Mouse (Mus musculus) limb, embryonic 13.5 days (tissue): ENCODE results near the gene Sh2b1. TPM values are rescaled to one million over a fixed set of nuclear protein-coding genes. Genes with fewer than 3 reads are reported as not detected.
A peak's percentile ranks its signal among the peaks of the same experiment; 100 is the strongest.

Source experiments
- ATAC-seq: fragments of 200-750 bp; cut with Nextera tagmentation; 2 replicates; pipeline ENCODE4 v1.8.0; 2017; ENCODE audit warnings: low read depth, moderate number of reproducible peaks, moderate TSS enrichment; ENCODE audit not compliant: low FRiP score
- H3K27ac ChIP-seq: fragments of 300-500 bp; sonication (generic); 2 replicates; pipeline ENCODE4 v1.5.1; 2015; ENCODE audit warnings: inconsistent platforms, mild to moderate bottlenecking, moderate library complexity
- H3K27me3 ChIP-seq: fragments of 300-500 bp; sonication (generic); 2 replicates; pipeline ENCODE4 v1.6.1; 2015; ENCODE audit warnings: mild to moderate bottlenecking, inconsistent platforms
- H3K36me3 ChIP-seq: fragments of 300-500 bp; sonication (generic); 2 replicates; pipeline ENCODE4 v1.6.1; 2015; ENCODE audit warnings: inconsistent platforms, mild to moderate bottlenecking, moderate library complexity
- H3K4me1 ChIP-seq: fragments of 300-500 bp; sonication (generic); 2 replicates; pipeline ENCODE4 v1.6.1; 2015; ENCODE audit warnings: inconsistent platforms
- H3K4me2 ChIP-seq: fragments of 300-500 bp; sonication (generic); replicated peaks from 2 replicates; pipeline ENCODE4 v1.6.1; 2015; ENCODE audit warnings: inconsistent platforms, mild to moderate bottlenecking, moderate library complexity
- H3K4me3 ChIP-seq: fragments of 300-500 bp; sonication (generic); 2 replicates; pipeline ENCODE4 v1.5.1; 2015; ENCODE audit warnings: moderate library complexity, mild to moderate bottlenecking, inconsistent platforms
- H3K9ac ChIP-seq: fragments of 300-500 bp; sonication (generic); 2 replicates; pipeline ENCODE4 v1.6.1; 2015; ENCODE audit warnings: mild to moderate bottlenecking, inconsistent platforms
- H3K9me3 ChIP-seq: fragments of 300-500 bp; sonication (generic); 2 replicates; pipeline ENCODE4 v1.6.1; 2016; ENCODE audit warnings: inconsistent platforms
- WGBS: fragments of 180-500 bp; shearing (Covaris S2); methylation state at CpG from one replicate; pipeline ENCODE4 v1.1.7; 2015; 5-methylcytosine and 5-hydroxymethylcytosine counted together
- polyA plus RNA-seq: library from polyadenylated mRNA; unstranded; fragments of >200 nt; fragmentation: Nextera tagmentation; extraction: Ambion mirVana; gene quantifications from 2 replicates; pipeline ENCODE4 v1.2.1, GENCODE M21; 2015

Gene Sh2b1
- polyA plus RNA-seq, 1 experiment from 2014 or later, result 61.4 TPM

DNA sequence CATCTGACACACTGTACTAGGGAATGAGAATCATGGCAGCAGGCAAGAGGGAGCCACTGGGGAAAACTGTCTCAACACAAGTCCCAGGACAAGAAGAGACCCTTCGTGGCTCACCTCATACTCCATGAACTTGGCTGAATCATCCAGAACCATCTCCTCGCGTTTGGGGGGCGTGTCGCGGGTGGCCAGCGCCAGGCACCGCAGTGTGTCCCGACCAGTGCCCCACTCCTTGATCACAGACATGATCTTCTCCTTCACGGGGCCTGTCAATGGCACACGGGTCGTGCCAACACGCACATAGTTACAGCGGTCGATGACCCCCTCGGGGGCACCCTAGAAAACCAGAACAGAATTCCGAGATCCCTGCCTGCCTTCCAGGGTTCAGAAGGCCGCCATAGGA, 25.2 kb downstream of the Sh2b1 start:
- 88% methylated on average over 18 of the region's 18 CpGs for WGBS
- Histone ChIP-seq H3K4me3 (no peak overlapping the region), H3K27me3 (no peaks in the 10 kb centered on the region), H3K4me2 (no peak overlapping the region), H3K9ac (no peak overlapping the region), H3K27ac (no peak overlapping the region), H3K36me3 (peaks cover 38% of the 10 kb centered on the region), H3K9me3 (no peaks in the 10 kb centered on the region), H3K4me1 (no peaks in the 10 kb centered on the region)
- ATAC-seq, result no peak

GRCm38 (mm10) chr7:126448481-126448880, 26.7 kb downstream of the Sh2b1 start:
- no peaks in the 10 kb centered on the region for H3K4me1 ChIP-seq
- no peak overlapping the region; the same call in 1 of the 2 replicates for H3K9ac ChIP-seq
- H3K36me3 ChIP-seq, result peaks cover 50% of the 10 kb centered on the region
- ATAC-seq, result no peak
- no peak overlapping the region for H3K4me2 ChIP-seq
- H3K27ac ChIP-seq, result no peak overlapping the region
- H3K27me3 ChIP-seq, result no peaks in the 10 kb centered on the region
- no peak overlapping the region for H3K4me3 ChIP-seq
- 92% methylated on average over 19 of the region's 19 CpGs for WGBS
- no peaks in the 10 kb centered on the region for H3K9me3 ChIP-seq

DNA sequence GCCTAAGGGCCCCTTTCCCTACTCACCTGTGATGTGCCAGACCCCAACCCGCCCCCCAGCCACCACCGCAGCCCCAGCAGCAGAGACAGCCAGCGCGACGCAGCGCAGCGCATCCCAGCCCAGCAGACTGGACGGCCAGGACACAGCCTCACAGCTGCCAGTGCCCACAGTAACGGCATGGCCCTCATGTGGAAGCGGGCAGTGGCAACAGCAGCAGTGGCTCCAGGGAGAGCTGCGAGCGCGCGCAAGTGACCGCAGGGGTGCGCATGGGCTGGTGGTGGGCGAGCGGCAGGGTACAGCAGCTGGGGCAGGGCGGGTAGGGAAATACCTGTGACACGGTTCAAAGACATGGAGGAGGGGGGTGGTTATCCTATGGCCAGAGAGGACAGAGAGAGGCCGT, 29.0 kb downstream of the Sh2b1 start:
- Histone ChIP-seq H3K9me3 (no peaks in the 10 kb centered on the region), H3K4me1 (no peaks in the 10 kb centered on the region), H3K27me3 (no peaks in the 10 kb centered on the region), H3K9ac (no peak overlapping the region), H3K27ac (no peak overlapping the region), H3K4me2 (no peak overlapping the region), H3K36me3 (peaks cover 66% of the 10 kb centered on the region), H3K4me3 (no peak overlapping the region)
- ATAC-seq, result no peak
- WGBS, result 92% methylated on average over 21 of the region's 21 CpGs

DNA sequence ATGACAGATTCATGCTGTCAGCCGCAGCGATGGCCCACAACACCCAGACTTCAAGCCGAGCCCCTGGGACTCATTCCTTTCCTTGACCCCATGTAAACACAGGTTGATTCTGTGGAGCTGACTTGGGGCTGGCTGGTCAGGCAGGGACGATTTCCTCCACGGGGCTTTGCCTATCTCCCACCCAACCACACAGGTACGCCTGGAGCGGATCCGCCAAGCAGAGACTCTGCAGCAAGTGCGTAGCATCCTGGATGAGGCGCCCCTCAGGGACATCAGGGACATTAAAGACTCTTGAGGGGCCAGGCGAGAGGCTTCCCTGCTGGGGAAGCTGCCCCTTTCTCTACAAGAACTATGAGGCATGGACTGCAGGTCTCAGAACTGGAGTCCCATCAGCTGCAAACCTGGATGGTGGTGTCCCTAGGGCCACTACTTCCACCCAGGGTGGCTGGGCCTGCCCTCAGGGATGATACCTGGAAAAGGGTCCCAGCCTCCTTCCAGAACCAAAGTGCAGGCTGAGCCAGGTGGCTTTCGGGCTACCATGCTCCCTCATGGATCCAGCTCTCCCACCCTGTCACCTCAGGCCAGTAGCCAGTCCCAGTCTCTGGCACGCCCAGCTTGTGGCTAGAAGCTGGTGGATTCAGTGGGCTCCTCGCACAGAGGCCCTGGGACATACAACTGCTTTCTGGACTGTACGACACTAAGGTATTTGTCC, 30.0 kb downstream of the Sh2b1 start:
- 95% methylated on average over 15 of the region's 15 CpGs for WGBS
- Histone ChIP-seq H3K4me1 (no peaks in the 10 kb centered on the region), H3K36me3 (peaks cover 70% of the 10 kb centered on the region)

GRCm38 (mm10) chr7:126444536-126444935, 30.7 kb downstream of the Sh2b1 start:
- Histone ChIP-seq H3K9me3 (no peaks in the 10 kb centered on the region), H3K27me3 (no peaks in the 10 kb centered on the region), H3K9ac (no peak overlapping the region), H3K27ac (no peak overlapping the region), H3K4me1 (no peaks in the 10 kb centered on the region), H3K4me2 (no peak overlapping the region), H3K36me3 (peaks cover 73% of the 10 kb centered on the region), H3K4me3 (no peak overlapping the region)
- ATAC-seq, result no peak
- 91% methylated on average over 9 of the region's 9 CpGs for WGBS

More for the DNA sequence above, 30.0 kb downstream of the Sh2b1 start:
- Histone ChIP-seq H3K9ac (0 out of 2 replicates have a peak overlapping the region, but pooled peaks have one; percentile 13), H3K4me2 (no peak overlapping the region), H3K27ac (no peak overlapping the region), H3K27me3 (no peaks in the 10 kb centered on the region), H3K4me3 (no peak overlapping the region), H3K9me3 (no peaks in the 10 kb centered on the region)
- no peak for ATAC-seq

DNA sequence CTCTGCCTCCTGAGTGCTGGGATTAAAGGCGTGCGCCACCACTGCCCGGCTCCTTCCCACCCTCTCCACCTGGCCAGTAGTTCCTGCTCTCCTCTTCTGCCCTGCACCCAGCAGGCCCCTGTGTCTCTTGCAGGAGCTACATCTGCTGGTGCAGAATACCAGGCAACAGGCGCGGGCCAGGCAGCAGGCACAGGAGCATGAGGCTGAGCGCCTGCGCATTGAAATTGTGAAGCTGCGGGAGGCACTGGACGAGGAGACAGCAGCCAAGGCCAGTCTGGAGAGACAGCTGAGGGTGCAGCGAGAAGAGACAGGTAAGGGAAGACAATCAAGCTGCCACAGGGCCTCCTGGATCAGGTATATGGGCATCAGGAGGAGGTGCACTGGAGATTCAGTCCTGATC, 31.2 kb downstream of the Sh2b1 start:
- 90% methylated on average over 10 of the region's 10 CpGs for WGBS
- Histone ChIP-seq H3K4me1 (no peaks in the 10 kb centered on the region), H3K27me3 (no peaks in the 10 kb centered on the region), H3K9ac (no peak overlapping the region), H3K27ac (no peak overlapping the region), H3K36me3 (peaks cover 74% of the 10 kb centered on the region), H3K4me3 (no peak overlapping the region), H3K9me3 (no peaks in the 10 kb centered on the region), H3K4me2 (no peak overlapping the region)
- no peak for ATAC-seq

DNA sequence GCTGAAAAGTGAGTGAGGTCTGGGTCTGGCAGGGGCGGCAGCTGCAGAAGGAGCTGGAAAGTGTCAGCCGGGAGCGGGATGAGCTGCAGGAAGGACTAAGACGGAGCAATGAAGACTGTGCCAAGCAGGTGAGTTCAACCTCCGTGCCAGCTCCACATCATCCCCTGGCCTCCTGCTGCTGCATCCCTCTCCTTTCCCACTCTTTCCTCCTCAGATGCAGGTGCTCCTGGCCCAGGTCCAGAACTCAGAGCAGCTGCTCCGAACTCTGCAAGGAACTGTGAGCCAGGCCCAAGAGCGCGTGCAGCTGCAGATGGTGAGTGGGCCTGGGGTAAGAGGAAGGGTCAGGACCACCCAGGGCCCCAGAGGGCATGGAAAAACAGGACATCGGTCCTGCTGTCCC, 35.1 kb downstream of the Sh2b1 start:
- Histone ChIP-seq H3K9me3 (no peaks in the 10 kb centered on the region), H3K27me3 (no peaks in the 10 kb centered on the region), H3K4me1 (no peaks in the 10 kb centered on the region), H3K27ac (no peak overlapping the region), H3K9ac (0 out of 2 replicates have a peak overlapping the region, but pooled peaks have one; percentile 13), H3K4me3 (no peak overlapping the region), H3K36me3 (peaks cover 56% of the 10 kb centered on the region), H3K4me2 (no peak overlapping the region)
- 70% methylated on average over 8 of the region's 9 CpGs for WGBS
- ATAC-seq, result no peak

- Histone ChIP-seq H3K27ac (no peak overlapping the region), H3K4me2 (no peak overlapping the region), H3K4me3 (no peak overlapping the region), H3K4me1 (no peaks in the 10 kb centered on the region), H3K36me3 (peaks cover 55% of the 10 kb centered on the region), H3K9me3 (no peaks in the 10 kb centered on the region), H3K27me3 (no peaks in the 10 kb centered on the region), H3K9ac (no peak overlapping the region)
- 21% methylated on average over 8 of the region's 8 CpGs for WGBS
- no peak; the same call in 1 of the 2 replicates for ATAC-seq
Measured at GRCm38 (mm10) chr7:126436851-126437250, 38.4 kb downstream of the Sh2b1 start.

DNA sequence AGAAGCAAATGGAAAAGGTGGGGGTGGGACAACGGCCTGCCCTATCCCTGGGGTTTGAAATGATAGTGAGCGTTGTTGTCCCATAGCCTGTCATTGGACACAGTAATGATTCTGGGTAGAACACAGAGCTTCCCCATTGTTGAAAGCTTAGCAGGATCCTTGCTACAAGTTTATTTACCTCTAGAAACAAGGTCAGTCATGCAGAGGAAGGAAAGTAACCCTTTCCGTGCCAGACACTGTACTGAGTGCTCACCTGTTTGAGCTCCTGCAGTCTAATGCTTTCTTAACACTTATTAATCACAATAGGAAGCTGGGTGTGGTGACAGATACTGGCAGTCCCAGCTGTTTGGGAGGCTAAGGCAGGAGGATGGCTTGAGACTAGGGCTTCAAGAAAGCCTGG, 39.4 kb downstream of the Sh2b1 start:
- Histone ChIP-seq H3K9ac (no peak overlapping the region), H3K4me2 (no peak overlapping the region), H3K27ac (no peak overlapping the region), H3K27me3 (no peaks in the 10 kb centered on the region), H3K36me3 (peaks cover 54% of the 10 kb centered on the region), H3K9me3 (no peaks in the 10 kb centered on the region), H3K4me3 (no peak overlapping the region), H3K4me1 (no peaks in the 10 kb centered on the region)
- WGBS, result 81% methylated on average over 3 of the region's 3 CpGs
- ATAC-seq, result no peak

- Histone ChIP-seq H3K9me3 (no peaks in the 10 kb centered on the region), H3K27ac (no peak overlapping the region), H3K9ac (no peak overlapping the region), H3K27me3 (no peaks in the 10 kb centered on the region), H3K36me3 (peaks cover 46% of the 10 kb centered on the region), H3K4me3 (no peak overlapping the region), H3K4me2 (no peak overlapping the region), H3K4me1 (peaks cover 4% of the 10 kb centered on the region)
- ATAC-seq, result no peak
- WGBS, result 89% methylated on average over 7 of the region's 7 CpGs
Measured at GRCm38 (mm10) chr7:126434726-126435125, 40.5 kb downstream of the Sh2b1 start.

- Histone ChIP-seq H3K27me3 (no peaks in the 10 kb centered on the region), H3K9ac (peak overlapping the region; percentile 90; the same call in 1 of the 2 replicates), H3K27ac (no peak overlapping the region), H3K9me3 (no peaks in the 10 kb centered on the region), H3K36me3 (peaks cover 27% of the 10 kb centered on the region), H3K4me2 (peak overlapping the region; percentile 71; the same call in 1 of the 2 replicates), H3K4me1 (peaks cover 15% of the 10 kb centered on the region), H3K4me3 (0 out of 2 replicates have a peak overlapping the region, but pooled peaks have one; percentile 67)
- no peak for ATAC-seq
Measured at GRCm38 (mm10) chr7:126430167-126430566, 45.1 kb downstream of the Sh2b1 start.

DNA sequence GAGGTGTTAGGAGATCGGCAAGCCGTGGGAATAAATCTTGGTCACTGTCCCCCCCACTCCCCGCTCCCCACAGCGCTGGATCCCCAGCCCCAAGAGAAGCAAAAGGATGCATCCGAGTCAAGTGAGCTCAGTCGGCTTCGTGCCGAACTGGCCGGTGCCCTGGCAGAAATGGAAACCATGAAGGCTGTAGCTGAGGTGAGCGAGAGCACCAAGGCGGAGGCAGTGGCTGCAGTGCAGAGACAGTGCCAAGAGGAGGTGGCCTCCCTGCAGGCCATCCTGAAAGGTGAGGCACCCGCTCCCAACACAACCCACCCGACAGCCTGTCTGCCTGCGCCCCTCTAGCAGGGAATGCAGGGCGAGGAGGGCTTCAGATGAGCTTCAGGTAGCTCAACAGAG, 45.7 kb downstream of the Sh2b1 start:
- peak overlapping the region; percentile 67 for H3K4me3 ChIP-seq
- H3K36me3 ChIP-seq, result peaks cover 22% of the 10 kb centered on the region
- H3K9me3 ChIP-seq, result no peaks in the 10 kb centered on the region
- ATAC-seq, result 0 out of 2 replicates have a peak, but pooled peaks have one; percentile 2
- H3K4me2 ChIP-seq, result peak overlapping the region; percentile 71
- no peak overlapping the region for H3K27ac ChIP-seq
- peaks cover 15% of the 10 kb centered on the region for H3K4me1 ChIP-seq
- H3K27me3 ChIP-seq, result no peaks in the 10 kb centered on the region
- peak overlapping the region; percentile 90 for H3K9ac ChIP-seq
- 36% methylated on average over 15 of the region's 15 CpGs for WGBS
